Mouse (Mus musculus) left cerebral cortex, adult 18-20 months (tissue): Measurements from ENCODE around the gene Pyurf. TPM values are rescaled to one million over a fixed set of nuclear protein-coding genes. Genes with fewer than 3 reads are reported as not detected.
A peak's percentile ranks its signal among the peaks of the same experiment; 100 is the strongest.

Source experiments
- DNase-seq, 2 experiments: peaks; one replicate each; pipeline ENCODE4 v3.0.0; 2021 to 2022; ENCODE audit warnings: low spot score in 2 of 2, mixed read lengths in 1 of 2
- long read RNA-seq, 2 experiments: library from polyadenylated mRNA; stranded (forward); transcript quantifications; one replicate each; pipeline ENCODE4 v2.0.0; 2021
- total RNA-seq, 2 experiments: library from RNA; stranded (reverse); gene quantifications; 2 replicates each; pipeline ENCODE4 v1.2.3; 2021

Pyurf gene
- total RNA-seq, result 10 to 100 TPM in 1 of 2 experiments, 1 to 10 TPM in 1; 9.0 to 10.3 TPM
- long read RNA-seq, experiment 1, transcript Pyurf-201 (2 exons, 3,573 nt), result major isoform, 36 of 36 reads
- long read RNA-seq, experiment 1, partial matches to known transcripts, result 0 of 36 reads
- long read RNA-seq, experiment 1, other reads (novel, unspliced or antisense), result 0 of 36 reads
- long read RNA-seq, experiment 2, transcript Pyurf-201 (2 exons, 3,573 nt), result major isoform, 22 of 23 reads
- long read RNA-seq, experiment 2, partial matches to known transcripts, result 0 of 23 reads
- long read RNA-seq, experiment 2, other reads (novel, unspliced or antisense), result 1 of 23 reads

DNA sequence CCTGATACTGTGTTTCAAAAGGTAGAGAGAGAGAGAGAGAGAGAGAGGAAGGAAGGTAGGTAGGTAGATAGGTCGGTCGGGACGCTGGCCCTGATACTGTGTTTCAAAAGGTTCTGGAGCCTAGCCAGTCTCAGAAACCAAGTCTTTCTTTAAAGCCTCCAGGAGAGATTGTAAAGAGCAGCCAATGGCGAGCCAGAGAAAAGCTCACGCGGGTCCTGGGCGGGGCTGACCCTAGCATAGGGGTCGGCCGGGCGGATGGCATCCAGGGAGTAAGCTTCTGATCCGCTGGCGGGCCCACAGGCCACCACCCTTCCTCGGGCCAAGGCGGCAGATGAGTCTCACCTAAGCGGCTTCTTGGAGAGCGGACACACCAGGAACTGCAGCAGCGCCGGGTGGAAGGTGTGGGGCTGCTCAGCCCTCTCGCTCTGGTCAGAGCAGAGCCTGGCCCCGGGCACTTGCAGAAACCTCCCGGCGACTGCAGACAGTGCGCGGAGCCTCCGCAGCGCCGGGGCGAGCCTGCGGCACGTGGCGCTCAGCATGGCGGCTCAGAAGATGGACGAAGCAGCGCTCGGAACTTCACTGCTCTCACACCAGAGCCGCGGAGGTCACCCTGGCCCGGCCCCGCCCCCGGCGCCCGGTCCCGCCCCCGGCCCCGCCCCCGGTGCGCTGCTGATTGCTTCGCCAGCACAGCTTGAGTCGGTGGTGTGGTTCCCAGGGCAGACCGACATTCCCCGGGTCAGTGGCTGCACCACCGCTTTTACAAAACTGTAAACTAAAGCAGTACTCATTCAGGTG, at the start of gene Pyurf:
TSS of gene Pyurf (minus strand) at position 612 of the 795 bp plus-strand sequence.
- DNase-seq, result peak; percentile 76 to 85

DNA sequence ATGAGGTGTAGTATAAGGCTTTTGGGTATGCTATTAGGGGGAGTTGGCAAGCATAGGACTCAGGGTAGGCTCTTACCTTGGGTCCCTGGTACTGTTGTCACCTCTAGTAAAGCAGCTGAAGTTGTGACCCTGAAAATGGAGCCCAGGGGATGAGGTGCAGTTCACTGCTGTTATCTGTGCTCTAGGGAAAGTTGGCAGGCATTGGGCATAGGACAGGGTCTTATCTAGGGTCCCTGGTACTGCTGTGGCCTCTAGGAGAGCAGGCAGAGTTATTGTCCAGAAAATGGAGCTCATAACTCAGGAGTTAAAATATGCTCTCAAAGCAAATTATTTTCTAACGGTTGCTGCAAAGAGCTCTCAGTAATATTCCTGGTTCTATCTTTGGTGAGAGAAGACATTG, 29.5 kb upstream of the Pyurf start:
- DNase-seq, result no peak

DNA sequence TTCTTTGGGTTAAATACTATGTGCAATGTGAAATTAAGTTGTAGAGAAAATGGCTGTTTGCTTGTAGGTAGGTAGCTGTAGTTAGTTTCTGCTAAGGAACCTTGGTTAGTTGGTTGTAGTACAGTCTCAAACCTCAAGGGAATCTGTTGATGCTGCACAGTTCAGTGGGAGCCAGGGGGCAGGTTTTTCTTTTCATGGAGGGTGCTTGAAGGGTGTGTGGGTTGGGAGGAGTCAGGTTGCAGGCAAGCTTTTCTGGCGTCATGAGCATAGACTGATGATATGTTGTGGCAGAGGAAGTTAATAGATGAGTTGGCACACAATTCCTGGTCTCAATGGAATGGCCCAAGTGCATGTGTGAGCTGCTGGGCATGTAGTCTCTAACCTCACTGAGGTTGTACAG, 19.8 kb upstream of the Pyurf start:
- no peak for DNase-seq

DNA sequence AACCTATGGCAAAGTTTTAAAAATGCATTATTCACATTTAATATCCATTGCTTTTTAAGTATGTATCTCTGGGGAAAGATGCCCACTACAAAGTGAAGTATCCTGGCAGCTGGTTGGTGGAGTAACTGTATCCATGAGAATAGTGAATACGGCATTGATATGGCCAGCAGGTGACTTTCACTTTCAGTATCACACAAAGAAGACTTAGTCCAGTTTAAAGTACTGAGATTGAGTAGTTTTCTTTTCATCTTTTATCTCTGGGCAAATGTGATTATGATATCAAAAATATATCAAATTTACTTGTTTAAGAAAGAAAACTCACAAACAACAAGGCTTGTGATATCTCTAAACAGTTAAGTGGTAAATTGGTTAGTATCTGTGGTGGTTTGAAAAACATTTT, 14.8 kb upstream of the Pyurf start:
- DNase-seq, result no peak

DNA sequence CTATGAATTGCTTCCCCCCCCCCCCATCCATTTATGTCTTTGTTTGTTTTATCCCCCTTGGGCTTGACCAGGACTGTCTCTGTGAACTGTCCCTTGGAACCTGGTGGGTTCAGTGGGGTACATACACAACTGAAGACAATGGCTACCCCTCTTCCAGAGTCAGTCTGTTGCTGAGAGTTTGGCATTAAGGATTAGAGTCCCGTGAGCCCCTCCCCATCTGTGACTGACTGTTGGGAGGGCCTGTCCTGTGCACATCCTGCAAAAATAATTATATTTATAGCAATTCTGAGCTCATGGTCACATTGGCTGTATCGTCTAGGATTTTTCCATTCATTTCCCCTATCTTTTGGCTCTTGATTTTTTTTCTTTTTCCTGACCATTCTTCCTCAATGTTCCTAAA, 11.8 kb upstream of the Pyurf start:
- no peak for DNase-seq

DNA sequence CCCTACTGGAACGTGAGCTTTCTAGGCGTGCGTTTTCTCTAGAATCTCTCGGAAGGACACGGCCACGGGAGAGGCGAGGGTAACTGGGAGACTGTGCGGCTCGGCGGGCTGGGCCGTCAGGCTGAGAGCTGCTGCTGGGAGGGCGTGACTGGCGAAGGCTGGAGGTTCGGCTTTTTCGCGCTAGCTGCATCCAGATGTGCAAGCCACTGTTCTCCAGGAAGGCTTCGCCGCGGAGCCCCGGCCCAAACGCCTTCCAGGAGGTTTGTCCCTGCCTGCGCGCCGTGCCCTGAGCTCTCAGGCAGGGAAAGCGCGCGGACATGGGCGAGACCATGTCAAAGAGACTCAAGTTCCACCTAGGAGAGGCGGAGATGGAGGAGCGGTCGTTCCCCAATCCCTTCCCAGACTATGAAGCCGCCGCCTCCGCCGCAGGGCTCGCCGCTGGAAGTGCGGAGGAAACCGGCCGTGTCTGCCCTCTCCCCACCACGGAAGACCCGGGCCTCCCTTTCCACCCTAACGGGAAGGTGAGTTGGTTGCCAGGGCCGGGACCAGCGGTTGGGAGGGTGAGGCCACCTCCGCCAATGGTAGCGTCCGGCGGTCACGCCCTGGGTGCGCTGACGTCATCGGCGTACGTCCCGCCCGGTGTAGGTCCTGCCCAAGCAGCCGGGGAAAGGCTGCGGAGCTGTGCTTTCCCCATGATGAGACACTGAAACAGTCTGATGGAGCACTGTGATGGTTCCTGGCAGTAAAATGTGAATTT, 11.0 kb upstream of the Pyurf start:
- peak; percentile 96 to 97 for DNase-seq

DNA sequence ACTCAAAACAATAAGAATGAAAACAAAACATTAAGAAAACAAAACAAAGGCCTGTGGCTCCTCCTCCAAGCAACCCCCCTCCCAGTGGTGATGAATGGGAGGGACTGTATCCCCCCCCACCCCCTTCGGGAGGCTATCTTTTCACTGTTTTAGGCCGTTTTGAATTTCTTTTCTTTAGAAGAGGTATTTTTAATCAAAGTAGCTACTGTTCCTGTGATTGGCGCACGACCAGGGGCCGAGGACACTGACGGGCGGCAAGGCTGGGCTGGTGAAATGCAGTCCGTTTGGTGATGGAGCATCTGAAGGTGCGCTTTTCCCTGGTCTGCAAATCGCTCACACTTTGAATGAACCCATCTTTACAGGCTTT, 10.5 kb upstream of the Pyurf start, which contains the start of gene Lancl2:
TSS of gene Lancl2 (plus strand) at position 165 of the 367 bp plus-strand sequence.
- peak in 1 of 2 experiments; percentile 51 for DNase-seq

DNA sequence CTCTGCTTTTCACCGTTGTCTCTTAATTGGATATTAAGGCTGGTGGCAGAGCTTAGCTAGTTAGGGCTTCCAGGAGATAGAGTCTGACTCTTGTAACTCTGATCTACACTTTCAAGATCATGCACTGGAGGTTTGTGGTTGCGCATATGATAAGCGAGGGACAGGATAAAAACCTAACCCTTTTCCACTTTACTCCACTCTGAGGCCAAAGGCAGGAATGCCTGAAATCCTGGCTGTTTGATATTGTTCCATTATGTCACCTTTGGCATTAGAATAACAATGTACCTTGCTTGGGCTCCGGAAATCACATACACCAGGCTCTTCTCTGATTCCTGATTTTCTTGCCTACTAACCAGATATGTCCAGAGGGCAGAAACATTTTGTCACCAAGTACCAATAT, 9.8 kb upstream of the Pyurf start:
- no peak for DNase-seq

DNA sequence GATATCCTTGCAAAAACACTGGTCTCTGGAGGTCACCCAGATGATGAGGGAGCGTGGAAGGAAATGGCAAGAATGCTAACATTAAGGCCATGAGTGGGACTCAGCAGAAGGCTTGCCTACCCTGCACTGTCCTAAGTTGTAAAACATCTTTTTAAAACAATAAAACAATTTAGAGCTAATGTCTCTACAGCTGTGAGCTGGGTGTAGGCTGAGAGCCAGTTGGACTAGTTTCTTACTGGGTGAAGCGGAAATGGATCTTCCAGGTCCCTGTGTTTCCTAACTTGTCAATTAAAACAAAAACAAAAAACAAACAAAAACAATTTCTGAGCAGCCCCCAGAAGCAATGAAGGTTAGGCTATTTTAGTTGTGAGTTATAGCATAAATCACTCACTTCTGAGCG, 1.2 kb upstream of the Pyurf start:
- DNase-seq, result no peak

DNA sequence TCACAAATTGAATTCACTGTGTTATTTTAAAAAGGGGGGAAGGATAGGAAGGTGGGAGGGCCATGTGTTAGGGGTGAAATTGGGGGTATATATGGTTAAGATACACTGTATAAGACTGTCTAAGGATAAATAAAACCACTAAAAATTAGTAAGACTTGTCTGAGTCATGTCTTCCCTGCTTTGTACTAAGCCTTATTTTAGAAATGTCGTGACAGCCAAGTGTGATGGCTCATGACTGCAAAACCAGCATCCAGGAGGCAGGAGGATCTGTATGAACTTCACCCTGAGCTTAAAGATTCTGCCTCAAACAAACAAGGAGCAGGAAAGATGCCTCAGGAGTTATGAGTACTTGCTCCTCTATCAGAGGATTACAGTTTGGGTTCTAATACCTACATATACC, 7.7 kb downstream of the Pyurf start:
- DNase-seq, result no peak

DNA sequence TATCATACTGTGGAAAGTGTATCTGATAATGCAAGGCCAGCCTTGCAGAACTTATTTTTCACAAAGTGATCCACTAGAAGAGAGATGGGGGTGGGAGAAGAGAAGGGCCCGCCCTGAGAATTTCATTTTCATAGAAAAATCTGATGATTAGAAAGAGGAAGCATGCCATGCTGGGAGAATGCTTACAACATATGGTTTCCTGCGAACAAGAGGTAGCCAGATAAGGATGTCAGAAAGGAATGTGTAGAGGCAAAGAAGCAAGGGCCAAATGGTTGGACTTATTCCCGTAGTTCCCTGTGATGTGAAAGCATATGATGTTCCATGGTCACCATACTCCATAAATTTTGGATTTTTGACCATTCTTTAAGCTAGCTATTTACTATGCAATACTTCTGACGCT, 30.6 kb downstream of the Pyurf start:
- no peak for DNase-seq

DNA sequence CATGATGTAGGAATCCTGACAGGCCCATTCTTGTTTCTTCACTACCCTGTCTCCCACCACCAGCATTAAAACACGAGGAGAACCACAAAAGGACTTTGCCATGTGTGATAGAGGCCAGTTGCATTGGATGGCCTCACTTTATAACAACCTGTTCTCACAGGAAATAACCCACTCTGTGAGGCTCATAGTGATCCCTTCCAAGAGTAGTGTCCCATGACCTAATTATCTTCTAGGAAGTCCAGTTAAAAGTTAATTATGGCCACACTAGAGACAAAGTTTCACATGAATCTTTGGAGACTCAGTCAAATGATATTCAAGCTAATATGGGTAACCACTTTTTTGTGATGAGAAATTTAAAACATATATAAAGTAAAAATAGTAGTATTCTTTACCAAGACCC, 44.6 kb downstream of the Pyurf start:
- no peak for DNase-seq

DNA sequence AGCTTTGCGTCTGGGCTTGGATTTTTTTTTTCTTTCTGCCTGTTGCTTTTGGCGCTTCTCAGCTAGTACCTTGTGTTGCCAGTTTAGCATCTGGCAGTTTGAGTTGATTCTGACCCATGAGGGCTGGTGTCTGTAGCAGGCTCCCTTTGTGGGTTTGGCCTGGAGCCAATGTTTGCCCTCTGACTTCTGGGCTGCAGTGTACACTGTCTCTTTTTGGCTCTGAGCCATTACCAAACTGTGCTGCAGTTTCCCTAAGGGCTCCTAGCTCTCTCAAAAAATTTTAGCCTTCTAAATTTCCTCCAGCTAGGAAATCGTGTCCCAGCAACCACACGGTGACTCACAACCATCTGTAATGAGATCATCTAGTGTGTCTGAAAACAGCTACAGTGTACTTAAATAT, 50.1 kb downstream of the Pyurf start:
- peak; percentile 8 to 22 for DNase-seq

DNA sequence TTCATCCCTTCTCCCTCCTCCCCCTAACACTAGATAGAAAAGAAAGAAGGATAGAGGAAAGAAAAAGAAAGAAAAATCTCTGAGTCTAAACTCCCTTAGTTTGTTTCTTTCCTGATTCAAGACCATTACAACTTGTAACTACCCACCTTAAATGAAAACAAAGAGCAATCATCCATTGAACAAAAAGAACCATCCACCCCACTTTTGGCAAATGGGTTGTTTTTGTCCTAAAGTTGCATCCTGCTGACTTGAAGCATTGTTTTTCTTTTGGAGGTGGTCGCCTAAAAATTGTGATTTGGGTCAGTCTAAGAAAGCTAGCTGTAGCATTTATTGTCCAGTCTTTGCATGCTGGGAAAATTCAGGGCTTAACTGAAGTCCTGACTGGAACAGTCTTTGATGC, 52.3 kb downstream of the Pyurf start:
- DNase-seq, result no peak

Other genes starting within 250 kb of the Pyurf start
- gene Ppm1k, start 156.6 kb downstream of the Pyurf start, total RNA-seq, result 10 to 100 TPM; 89.7 to 90.4 TPM
- gene Herc6, start 111.1 kb downstream of the Pyurf start, total RNA-seq, result 10 to 100 TPM; 12.7 to 16.4 TPM
- gene Lancl2, start 10.5 kb upstream of the Pyurf start, total RNA-seq, result 100 to 1,000 TPM; 104 to 111 TPM
- 100 to 1,000 TPM; 127 to 129 TPM for gene Vopp1, start 133.1 kb upstream of the Pyurf start, total RNA-seq
- gene Vmn1r21, start 158.3 kb upstream of the Pyurf start, total RNA-seq, result not detected
- not detected for gene Vmn1r22, start 215.9 kb upstream of the Pyurf start, total RNA-seq
- gene Vmn1r23, start 234.8 kb upstream of the Pyurf start, total RNA-seq, result not detected